Mouse (Mus musculus) heart, adult 2 months (tissue): Measurements from ENCODE around the gene Tmem129.

Experiments
- CTCF ChIP-seq: fragments of 200-600 bp; IDR thresholded peaks from 2 replicates; pipeline ENCODE4 v1.8.1; 2022; ENCODE audit warnings: antibody characterized with exemption, mild to moderate bottlenecking, moderate library complexity
- EP300 ChIP-seq: fragments of 200-500 bp; IDR thresholded peaks from 2 replicates; pipeline ENCODE4 v1.6.1; 2011; ENCODE audit warnings: low read depth, low read length, control low read depth; ENCODE audit not compliant: insufficient read depth
- POLR2A ChIP-seq: fragments of 200-500 bp; IDR thresholded peaks from 2 replicates; pipeline ENCODE4 v1.6.1; 2011; ENCODE audit warnings: mild to moderate bottlenecking, low read depth, low read length, control low read depth; ENCODE audit not compliant: insufficient read depth

DNA sequence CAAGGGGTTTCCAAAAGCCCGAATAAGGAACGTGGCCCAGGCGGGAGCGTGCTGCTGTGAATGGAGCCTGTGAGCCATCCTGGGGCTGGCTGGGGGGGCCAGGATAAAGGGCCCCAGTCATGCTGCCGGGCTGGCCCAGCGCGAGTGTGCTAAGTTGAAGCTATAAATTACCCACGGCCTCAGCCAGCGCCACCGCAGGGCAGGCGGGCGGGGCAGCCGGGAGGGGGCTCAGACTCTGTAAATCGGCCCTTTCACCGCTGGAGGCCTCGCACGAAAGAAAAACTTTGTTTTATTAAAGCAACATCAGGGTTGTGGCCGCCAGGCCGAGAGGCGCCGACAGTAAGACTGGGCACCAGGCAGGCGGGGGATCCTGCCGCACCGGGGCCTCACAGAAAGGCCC lies 34.2 kb upstream of the Tmem129 start:
- TF ChIP-seq CTCF (0 out of 2 replicates have a peak, but pooled peaks have one; percentile 2), POLR2A (no peak), EP300 (no peak)
